ENCODE assay signal across 25 mouse cellular contexts in the genomic region with DNA sequence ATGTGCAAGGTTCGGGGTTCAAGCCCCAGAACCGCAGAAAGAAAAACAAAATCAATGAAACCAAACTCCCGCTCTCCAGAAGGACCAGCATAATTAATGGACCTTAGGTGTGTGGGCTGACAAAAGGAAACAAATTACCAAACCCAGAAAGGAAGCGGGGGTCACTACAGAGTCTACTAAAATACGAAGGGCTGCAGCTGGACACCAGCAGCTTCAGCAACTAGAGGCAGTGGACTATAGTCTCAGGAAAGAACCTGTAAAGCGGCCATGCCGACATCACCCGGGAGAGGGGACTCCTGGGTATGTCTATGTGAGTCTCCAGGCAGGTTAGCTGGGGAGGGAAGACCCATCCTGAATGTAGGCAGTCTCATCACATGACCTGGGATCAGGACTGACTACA.
"Had no signal": no experiment of that assay in that cellular context is flagged by ENCODE, and none has a peak within 500 bp of the region (broad histone marks: within the 10 kb centered on the region; RNA-seq: fewer than 3 reads in every experiment).

No protein-coding gene starts in this region.

- ATAC-seq: forebrain, embryonic 16.5 days; hindbrain, embryonic 16.5 days; inflammation-experienced regulatory T-cells, adult 6 months; intestine, embryonic 15.5 days; intestine, postnatal 0 days had no signal

- H3K4me1 ChIP-seq: heart, embryonic 10.5 days; heart, embryonic 12.5 days; hindbrain, embryonic 10.5 days; intestine, embryonic 15.5 days; limb, embryonic 10.5 days; limb, embryonic 12.5 days; liver, embryonic 13.5 days had no signal

- H3K9me3 ChIP-seq: heart, embryonic 10.5 days; heart, embryonic 12.5 days; hindbrain, embryonic 10.5 days; hindbrain, embryonic 12.5 days; intestine, embryonic 15.5 days; limb, embryonic 10.5 days; limb, embryonic 12.5 days; liver, embryonic 13.5 days had no signal

- H3K27me3 ChIP-seq: heart, embryonic 12.5 days; hindbrain, embryonic 12.5 days; intestine, embryonic 15.5 days; limb, embryonic 12.5 days; liver, embryonic 13.5 days had no signal

- H3K4me3 ChIP-seq: gastrocnemius, adult 2 months; heart, embryonic 10.5 days; heart, embryonic 12.5 days; hindbrain, embryonic 10.5 days; hindbrain, embryonic 12.5 days; intestine, embryonic 15.5 days; layer of hippocampus, adult 2 months; left cerebral cortex, adult 2 months; limb, embryonic 10.5 days; limb, embryonic 12.5 days; liver, embryonic 13.5 days had no signal

- H3K36me3 ChIP-seq: heart, embryonic 10.5 days; heart, embryonic 12.5 days; hindbrain, embryonic 10.5 days; hindbrain, embryonic 12.5 days; intestine, embryonic 15.5 days; limb, embryonic 10.5 days; limb, embryonic 12.5 days; liver, embryonic 13.5 days had no signal

- DNase-seq: gastrocnemius, adult 2 months; gastrocnemius, postnatal 10 days; gastrocnemius, postnatal 25 days; heart, adult 18-20 months; heart, postnatal 10 days; heart, postnatal 4 days; kidney, adult 9 months; kidney, postnatal 14 days; liver; liver, embryonic 13.5 days had no signal

- H3K9ac ChIP-seq: heart, embryonic 12.5 days; hindbrain, embryonic 12.5 days; hindbrain, embryonic 14.5 days; intestine, embryonic 15.5 days; limb, embryonic 12.5 days; liver, embryonic 13.5 days had no signal

- H3K4me2 ChIP-seq: heart, embryonic 12.5 days; hindbrain, embryonic 12.5 days; hindbrain, embryonic 14.5 days; intestine, embryonic 15.5 days; limb, embryonic 12.5 days; liver, embryonic 11.5 days; liver, embryonic 13.5 days had no signal

- H3K27ac ChIP-seq: gastrocnemius, adult 2 months; heart, embryonic 10.5 days; hindbrain, embryonic 10.5 days; hindbrain, embryonic 12.5 days; hindbrain, embryonic 14.5 days; intestine, embryonic 15.5 days; layer of hippocampus, adult 2 months; left cerebral cortex, adult 2 months; limb, embryonic 10.5 days; limb, embryonic 12.5 days; liver, embryonic 13.5 days had no signal
